Mouse (Mus musculus): ENCODE measurements around the gene Crct1. TPM values are rescaled to one million over a fixed set of nuclear protein-coding genes. Genes with fewer than 3 reads are reported as not detected.

Gene Crct1
- polyA plus RNA-seq, 1 experiment from 2014 or later = not detected

DNA sequence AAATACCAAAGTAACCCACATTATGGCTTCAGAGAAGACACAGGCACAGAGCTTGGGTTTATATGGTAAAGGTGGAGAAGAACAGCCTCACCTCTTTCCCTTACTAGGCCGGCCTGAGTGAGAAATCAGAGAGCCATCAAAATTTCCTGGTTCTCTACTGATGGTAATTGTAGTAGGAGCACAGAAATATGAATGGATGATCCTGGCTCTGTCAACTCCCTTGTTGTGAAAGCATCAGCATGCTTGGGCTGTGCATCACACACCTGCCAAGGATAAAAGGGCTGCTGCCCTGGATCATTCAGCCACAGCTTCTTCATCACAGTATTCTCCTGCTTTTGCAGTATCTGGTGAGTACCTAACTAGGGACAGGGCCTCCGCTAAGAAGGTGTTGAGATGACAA, 48.7 kb downstream of the Crct1 start, which contains the start of gene Lce3e:
Gene Lce3e, plus strand, starts transcription at position 301 of the 400 bp plus-strand sequence.
- no peak within 1 kb of the TSS for H3K27ac ChIP-seq
- H3K79me2 ChIP-seq (ENCODE audit: inconsistent target) = no peaks in the 10 kb centered on the region
- H3K36me3 ChIP-seq (ENCODE audit: inconsistent target) = no peaks in the 10 kb centered on the region
- 76% methylated on average over 2 of the region's 2 CpGs for WGBS (ENCODE audit: missing documents)
- H3K4me3 ChIP-seq (ENCODE audit: inconsistent target) = no peak within 1 kb of the TSS

Other genes with a start within 250 kb of the Crct1 start
- gene Lce1i, start 236.8 kb downstream of the Crct1 start, polyA plus RNA-seq (2018) = not detected in 3 replicates
- not detected in 3 replicates for gene Lce1j, start 225.2 kb downstream of the Crct1 start, polyA plus RNA-seq (2018)
- gene Lce1k, start 207.8 kb downstream of the Crct1 start, polyA plus RNA-seq (2018) = not detected in 3 replicates
- gene Kprp, start 188.4 kb downstream of the Crct1 start, polyA plus RNA-seq (2018) = not detected in 3 replicates
- gene Lce1l, start 164.4 kb downstream of the Crct1 start, polyA plus RNA-seq (2018) = not detected in 3 replicates
- not detected in 3 replicates for gene 2310050C09Rik, start 145.5 kb downstream of the Crct1 start, polyA plus RNA-seq (2018)
- not detected in 3 replicates for gene Lce3a, start 89.5 kb downstream of the Crct1 start, polyA plus RNA-seq (2018)
- not detected in 3 replicates for gene Lce3b, start 82.7 kb downstream of the Crct1 start, polyA plus RNA-seq (2018)
- gene Lce3c, start 71.2 kb downstream of the Crct1 start, polyA plus RNA-seq (2018) = not detected in 3 replicates
- gene Lce3d, start 58.3 kb downstream of the Crct1 start, polyA plus RNA-seq (2018) = not detected in 3 replicates
- gene Lce3e, start 48.6 kb downstream of the Crct1 start, polyA plus RNA-seq (2018) = not detected in 3 replicates
- not detected in 3 replicates for gene Lce3f, start 23.5 kb downstream of the Crct1 start, polyA plus RNA-seq (2018)
- not detected in 3 replicates for gene Lce1m, start 3.4 kb upstream of the Crct1 start, polyA plus RNA-seq (2018)
- gene Gm4858, start 53.1 kb upstream of the Crct1 start, polyA plus RNA-seq (2018) = not detected in 3 replicates
- not detected in 3 replicates for gene Crnn, start 129.1 kb upstream of the Crct1 start, polyA plus RNA-seq (2018)
- not detected in 3 replicates for gene Flg2, start 181.6 kb upstream of the Crct1 start, polyA plus RNA-seq (2018)